Mouse (Mus musculus) layer of hippocampus, adult 2 months (tissue): ENCODE measurements around the gene Tmem208. TPM values are rescaled to one million over a fixed set of nuclear protein-coding genes. Genes with fewer than 3 reads are reported as not detected.
A peak's percentile ranks its signal among the peaks of the same experiment; 100 is the strongest.

Experiments used
- DNase-seq, 2 experiments: peaks; one replicate each; pipeline ENCODE4 v3.0.0; 2022; ENCODE audit warnings: low spot score in 2 of 2
- H3K27ac ChIP-seq: fragments of 200-600 bp; 2 replicates; pipeline ENCODE4 v1.8.1; 2022
- H3K4me3 ChIP-seq: fragments of 200-600 bp; 2 replicates; pipeline ENCODE4 v1.8.1; 2022; ENCODE audit warnings: mild to moderate bottlenecking
- CTCF ChIP-seq: fragments of 200-600 bp; conservative IDR thresholded peaks from 2 replicates; pipeline ENCODE4 v1.8.1; 2022; ENCODE audit warnings: antibody characterized with exemption, mild to moderate bottlenecking, moderate library complexity
- total RNA-seq, 2 experiments: library from RNA; stranded (reverse); gene quantifications; 2 replicates each; pipeline ENCODE4 v1.2.3; 2021

Tmem208 gene
- total RNA-seq, 2 experiments from 2014 or later = 40.3 to 40.9 TPM

GRCm38 (mm10) chr8:105303874-105304273 lies 22.3 kb upstream of the Tmem208 start:
- no peak for DNase-seq
- H3K4me3 ChIP-seq = no peak overlapping the region
- no peak overlapping the region; the same call in 1 of the 2 replicates for H3K27ac ChIP-seq
- TF ChIP-seq CTCF = no peak

GRCm38 (mm10) chr8:105304325-105305210 lies 21.6 kb upstream of the Tmem208 start:
- no peak for DNase-seq
- Histone ChIP-seq H3K27ac (peak overlapping the region; percentile 76), H3K4me3 (no peak overlapping the region)
- no peak for TF ChIP-seq CTCF

- no peak for TF ChIP-seq CTCF
- DNase-seq = no peak
- H3K4me3 ChIP-seq = peak within 1 kb of the TSS; percentile 40
- peak within 1 kb of the TSS; percentile 76 for H3K27ac ChIP-seq
Observed at GRCm38 (mm10) chr8:105305211-105306145, 20.7 kb upstream of the Tmem208 start, which contains the start of gene Elmo3. Elmo3 (plus strand) TSS chr8:105305601.

DNA sequence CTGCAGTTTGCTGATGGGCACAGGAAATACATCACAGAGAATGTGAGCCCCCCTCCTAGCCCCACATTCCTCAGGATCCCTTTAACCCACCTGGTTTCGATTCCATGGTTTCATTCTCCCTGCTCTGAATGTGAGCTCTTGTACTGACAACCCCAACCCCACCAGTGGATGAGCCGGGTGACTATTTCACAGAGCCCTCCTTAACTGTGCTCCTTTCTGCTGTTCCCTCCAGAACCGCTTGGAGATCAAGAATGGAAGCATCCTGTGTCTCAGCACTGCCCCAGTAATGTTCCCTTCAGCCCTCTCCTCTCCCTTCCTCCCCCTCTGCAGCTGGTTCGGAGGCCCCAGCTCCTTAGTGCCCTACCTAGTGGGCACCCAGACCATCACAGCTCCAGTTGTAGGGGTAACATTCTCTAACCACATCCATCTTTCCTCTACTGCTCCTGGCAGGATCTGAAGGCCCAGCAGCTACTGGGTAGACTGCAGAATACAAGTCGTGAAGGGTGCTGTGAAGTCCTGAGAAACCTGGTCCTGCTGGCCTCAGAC lies 19.9 kb upstream of the Tmem208 start:
- peak; percentile 49 for TF ChIP-seq CTCF
- no peak for DNase-seq
- peak overlapping the region; percentile 76 for H3K27ac ChIP-seq
- peak overlapping the region; percentile 40 for H3K4me3 ChIP-seq

GRCm38 (mm10) chr8:105307670-105308069 lies 18.5 kb upstream of the Tmem208 start:
- no peak for TF ChIP-seq CTCF
- Histone ChIP-seq H3K27ac (no peak overlapping the region), H3K4me3 (no peak overlapping the region)
- no peak for DNase-seq

- no peak for TF ChIP-seq CTCF
- DNase-seq = no peak
- no peak overlapping the region for H3K27ac ChIP-seq
- no peak overlapping the region for H3K4me3 ChIP-seq
Observed at GRCm38 (mm10) chr8:105308428-105308827, 17.7 kb upstream of the Tmem208 start.

DNA sequence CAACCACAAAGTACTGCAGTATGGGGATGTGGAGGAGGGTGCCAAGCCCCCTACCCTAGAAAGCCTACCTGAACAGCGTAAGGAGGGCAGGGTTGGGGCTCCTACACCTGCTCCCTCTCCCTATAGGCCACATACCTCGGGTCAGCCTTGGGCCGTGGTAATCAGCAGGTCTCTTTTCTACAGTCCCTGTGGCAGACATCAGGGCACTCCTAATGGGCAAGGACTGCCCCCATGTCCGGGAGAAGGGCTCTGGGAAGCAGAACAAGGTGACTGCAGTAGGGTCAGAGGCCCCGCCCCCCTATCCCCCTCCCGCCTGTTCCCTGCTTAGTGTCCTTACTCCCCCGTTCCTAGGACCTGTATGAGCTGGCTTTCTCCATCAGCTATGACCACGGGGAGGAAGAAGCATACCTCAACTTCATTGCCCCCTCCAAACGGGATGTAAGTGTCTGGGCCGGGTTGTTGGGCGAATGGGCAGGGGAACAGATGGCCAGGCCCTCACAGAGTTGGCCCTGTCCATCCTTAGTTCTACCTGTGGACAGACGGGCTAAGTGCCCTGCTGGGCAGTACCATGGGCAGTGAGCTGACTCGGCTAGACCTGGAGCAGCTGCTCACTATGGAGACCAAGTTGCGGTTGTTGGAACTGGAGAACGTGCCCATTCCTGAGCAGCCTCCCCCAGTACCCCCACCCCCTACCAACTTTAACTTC lies 16.9 kb upstream of the Tmem208 start:
- no peak for DNase-seq
- TF ChIP-seq CTCF = no peak
- H3K27ac ChIP-seq = no peak overlapping the region
- H3K4me3 ChIP-seq = no peak overlapping the region

DNA sequence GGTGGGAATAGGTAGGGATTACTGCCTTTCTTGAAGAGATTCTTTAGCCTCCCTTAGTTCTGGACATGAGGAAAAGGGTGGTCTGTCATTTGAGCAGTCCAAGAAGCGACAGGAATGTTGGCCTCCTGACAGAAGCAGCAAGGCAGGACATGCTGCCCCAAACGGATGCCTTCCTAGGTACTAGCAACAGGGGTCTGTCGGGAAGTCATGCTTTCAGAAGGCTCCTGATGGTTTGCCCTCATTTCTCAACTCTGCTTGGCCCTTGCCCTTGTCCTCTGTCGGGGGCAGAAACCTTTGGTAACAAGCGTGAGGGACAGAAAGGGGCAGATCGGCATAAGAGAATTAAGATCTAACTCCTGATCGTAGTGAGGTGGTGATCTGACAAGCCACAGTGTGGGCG lies 16.0 kb upstream of the Tmem208 start:
- Histone ChIP-seq H3K27ac (no peak overlapping the region), H3K4me3 (no peak overlapping the region)
- TF ChIP-seq CTCF = no peak
- no peak for DNase-seq

DNA sequence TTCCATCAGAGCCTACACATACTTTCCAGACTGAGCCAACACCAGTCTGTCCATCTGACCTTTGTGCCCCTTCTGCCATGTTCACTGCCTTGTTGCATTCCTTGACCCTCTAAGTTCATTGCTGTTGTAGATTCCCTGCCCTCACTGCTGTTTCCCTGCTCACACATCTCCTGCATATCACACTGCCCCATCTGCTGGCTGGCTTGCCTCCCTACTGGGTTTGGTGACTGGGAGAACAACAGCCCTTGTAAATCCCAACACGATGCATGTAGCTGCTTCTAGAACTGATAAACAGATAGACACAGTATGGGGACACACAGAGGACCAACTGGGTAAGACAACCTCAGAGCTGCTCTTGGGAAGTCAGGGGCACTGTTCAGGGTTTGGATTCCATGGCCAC lies 14.4 kb upstream of the Tmem208 start:
- TF ChIP-seq CTCF = peak; percentile 42
- H3K4me3 ChIP-seq = no peak overlapping the region
- no peak overlapping the region; the same call in 1 of the 2 replicates for H3K27ac ChIP-seq
- DNase-seq = no peak

DNA sequence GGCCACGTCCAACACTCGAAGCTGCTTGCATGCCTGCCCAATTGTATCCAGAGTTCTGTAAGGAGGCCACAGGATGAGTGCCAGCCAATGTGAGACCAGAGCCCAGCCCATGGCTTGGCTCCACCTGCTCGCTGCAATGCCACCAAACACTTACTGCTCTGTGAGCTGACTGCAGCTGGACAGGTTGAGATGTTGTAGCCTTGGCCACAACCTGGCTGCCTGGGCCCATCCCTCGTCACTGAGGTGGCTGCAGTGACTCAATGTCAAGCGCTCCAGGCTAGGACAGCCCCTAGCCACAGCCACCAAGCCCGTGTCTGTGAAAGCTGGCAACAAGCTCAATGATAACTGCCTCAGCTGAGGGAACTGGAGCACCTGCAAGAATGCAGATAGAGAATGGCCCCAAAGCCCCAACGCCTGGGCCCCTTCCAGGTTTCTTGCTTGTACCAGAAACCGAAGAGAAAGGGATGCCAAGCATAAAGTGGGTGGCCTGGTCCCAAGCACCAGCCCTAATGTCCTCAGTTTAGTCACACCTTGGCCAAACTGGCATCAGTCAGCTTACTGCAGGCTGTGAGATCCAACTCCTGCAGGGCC lies 13.2 kb upstream of the Tmem208 start:
- H3K27ac ChIP-seq = no peak overlapping the region
- DNase-seq = no peak
- TF ChIP-seq CTCF = no peak
- H3K4me3 ChIP-seq = no peak overlapping the region

- H3K27ac ChIP-seq = no peak overlapping the region
- H3K4me3 ChIP-seq = no peak overlapping the region
- no peak for DNase-seq
- no peak for TF ChIP-seq CTCF
Observed at GRCm38 (mm10) chr8:105313622-105314402, 12.3 kb upstream of the Tmem208 start.
